Mouse (Mus musculus): ENCODE measurements around the gene 1700034J05Rik.

DNA sequence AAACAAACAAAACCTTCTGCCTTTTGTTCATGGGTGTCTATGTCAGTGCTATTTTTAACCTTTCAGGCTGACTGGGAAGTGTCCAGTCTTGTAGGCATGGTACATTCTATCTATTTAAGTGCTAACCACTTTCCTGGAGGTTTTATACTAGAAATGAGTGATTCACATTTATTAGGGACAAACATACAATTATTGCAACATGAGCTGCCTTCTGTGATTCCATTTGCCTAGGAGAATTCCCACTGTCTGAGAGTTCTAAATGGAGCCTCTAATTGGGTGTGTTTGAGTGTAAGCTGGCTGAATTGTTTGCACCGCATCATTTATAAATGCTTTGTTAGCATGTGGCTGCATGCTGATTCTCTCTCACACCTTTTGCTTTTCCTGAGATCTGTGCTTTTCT is 38.4 kb downstream of the 1700034J05Rik start:
- TF ChIP-seq EP300 (IDR thresholded peaks at IDR 0.05; ENCODE audit: insufficient read depth, low read depth, low read length): no peak
- TF ChIP-seq POLR2A (IDR thresholded peaks at IDR 0.05; ENCODE audit: insufficient read depth, low read length): no peak
- TF ChIP-seq CTCF (IDR thresholded peaks at IDR 0.05; ENCODE audit: low read depth, low read length): no peak
